Mouse (Mus musculus): ENCODE measurements around the gene Spry2. TPM values are rescaled to one million over a fixed set of nuclear protein-coding genes. Genes with fewer than 3 reads are reported as not detected.

Spry2 gene
- total RNA-seq (2021), result 10 to 100 TPM; 19.8 to 20.1 TPM
- long read RNA-seq, experiment 1, partial matches to known transcripts, result 0 of 4 reads
- long read RNA-seq, experiment 1, other reads (novel, unspliced or antisense), result 3 of 4 reads
- long read RNA-seq, experiment 2, partial matches to known transcripts, result 2 of 3 reads
- long read RNA-seq, experiment 2, other reads (novel, unspliced or antisense), result 0 of 3 reads

DNA sequence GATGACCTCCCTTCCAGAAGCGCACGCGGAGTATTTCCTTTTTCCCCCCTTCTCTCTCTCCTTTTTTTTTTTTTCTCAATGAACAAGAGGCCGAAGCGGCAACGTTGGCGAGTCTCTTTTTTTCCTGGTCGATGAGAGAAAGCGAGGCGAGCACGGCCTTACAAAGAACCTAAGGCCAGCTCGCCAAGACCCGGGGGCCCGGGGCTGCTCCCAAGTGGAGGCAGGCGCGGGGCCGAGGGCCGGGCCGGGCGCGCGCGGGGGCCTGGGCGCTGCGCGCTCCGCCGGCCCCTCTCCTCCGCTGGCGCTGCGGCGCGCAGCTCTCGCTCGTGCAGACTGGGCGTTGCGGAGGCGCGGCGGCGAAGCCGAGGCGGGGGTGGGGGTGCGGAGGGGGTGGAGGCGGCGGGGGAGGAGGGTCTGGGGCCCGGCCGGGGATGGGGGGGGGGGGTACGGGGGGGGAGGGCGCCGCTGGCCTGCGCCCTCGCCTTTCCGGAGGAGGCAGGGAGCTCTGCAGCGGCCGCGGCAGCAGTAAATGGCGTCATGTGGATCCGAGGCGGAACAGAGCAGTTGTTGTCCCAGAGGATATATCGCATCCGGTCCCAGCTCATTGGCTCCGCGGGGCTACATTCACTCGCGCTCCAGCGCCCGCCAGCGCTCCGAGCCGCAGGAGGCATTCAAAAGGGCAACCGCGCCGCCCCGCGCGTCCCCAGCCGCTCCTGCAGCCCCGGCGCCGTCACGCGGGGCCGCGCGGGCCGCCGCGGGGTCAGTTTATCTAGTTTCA lies at the start of gene Spry2:
Gene Spry2 (minus strand): TSS at position 29 of the 778 bp plus-strand sequence.
- peak; percentile 94 for DNase-seq

- no peak for DNase-seq
Observed at GRCm38 (mm10) chr14:105941353-105941752, 44.7 kb upstream of the Spry2 start.

DNA sequence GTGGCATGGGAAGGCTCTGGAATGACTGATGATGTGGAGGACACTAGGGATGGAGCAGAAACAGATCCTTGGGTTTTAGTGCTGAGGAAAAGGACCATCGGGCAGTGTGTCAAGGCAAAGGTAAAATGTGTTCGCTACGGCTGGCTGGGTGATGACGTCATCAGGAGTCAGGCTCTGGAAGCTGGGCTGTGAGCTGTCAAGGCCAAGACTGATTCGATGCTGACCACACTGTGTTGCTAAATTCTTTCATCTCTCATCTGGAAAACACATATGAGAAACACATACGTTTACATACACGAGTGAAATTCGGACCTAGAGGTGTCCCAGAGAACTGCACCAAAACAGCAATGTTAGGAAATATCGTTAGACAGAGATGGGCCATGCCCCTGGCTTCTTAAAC lies 30.1 kb upstream of the Spry2 start:
- no peak for DNase-seq

DNA sequence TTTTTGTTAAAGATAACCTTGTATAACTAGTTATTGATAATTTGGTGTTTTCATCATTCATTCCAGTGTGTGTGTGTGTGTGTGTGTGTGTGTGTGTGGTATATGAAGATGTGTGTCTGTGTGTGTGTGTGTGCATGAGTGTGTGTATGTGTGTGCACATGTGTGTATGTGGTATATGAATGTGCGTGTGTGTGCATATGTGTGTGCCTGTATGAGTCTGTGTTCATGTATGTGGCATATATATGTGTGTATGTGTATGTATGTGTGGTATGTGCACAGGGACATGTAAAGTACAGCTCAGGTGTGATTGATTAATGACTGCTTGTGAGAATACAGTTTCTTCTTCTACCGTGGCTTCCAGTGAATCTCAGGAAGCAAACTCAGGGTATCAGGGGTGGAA lies 28.7 kb upstream of the Spry2 start:
- no peak for DNase-seq

- DNase-seq, result no peak
Observed at GRCm38 (mm10) chr14:105924712-105925111, 28.1 kb upstream of the Spry2 start.

- DNase-seq, result no peak
Observed at GRCm38 (mm10) chr14:105922874-105923273, 26.3 kb upstream of the Spry2 start.

- DNase-seq, result no peak
Observed at GRCm38 (mm10) chr14:105922427-105922826, 25.8 kb upstream of the Spry2 start.

DNA sequence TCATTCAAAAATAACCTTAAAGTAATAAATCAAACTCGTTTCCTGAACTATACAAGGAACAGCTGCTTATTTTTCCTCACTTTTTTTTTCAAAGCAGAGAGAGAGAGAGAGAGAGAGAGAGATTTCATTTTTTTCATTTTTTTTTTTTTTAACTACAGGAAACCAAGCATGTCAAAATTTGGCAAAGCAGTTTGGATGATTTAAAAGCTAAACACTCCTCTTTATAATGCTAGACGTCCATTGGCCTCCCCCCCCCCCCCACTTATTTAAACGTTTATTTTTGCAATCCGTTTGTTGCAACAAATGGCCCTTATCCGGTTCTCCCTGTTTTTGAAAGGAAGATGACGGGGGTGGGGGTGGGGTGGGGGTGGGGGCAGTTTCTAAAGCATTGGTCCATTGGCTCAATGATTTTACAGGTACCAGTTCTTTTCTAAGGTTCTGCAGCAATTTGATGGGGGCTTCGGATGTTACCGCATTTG lies 24.6 kb upstream of the Spry2 start:
- DNase-seq, result no peak

DNA sequence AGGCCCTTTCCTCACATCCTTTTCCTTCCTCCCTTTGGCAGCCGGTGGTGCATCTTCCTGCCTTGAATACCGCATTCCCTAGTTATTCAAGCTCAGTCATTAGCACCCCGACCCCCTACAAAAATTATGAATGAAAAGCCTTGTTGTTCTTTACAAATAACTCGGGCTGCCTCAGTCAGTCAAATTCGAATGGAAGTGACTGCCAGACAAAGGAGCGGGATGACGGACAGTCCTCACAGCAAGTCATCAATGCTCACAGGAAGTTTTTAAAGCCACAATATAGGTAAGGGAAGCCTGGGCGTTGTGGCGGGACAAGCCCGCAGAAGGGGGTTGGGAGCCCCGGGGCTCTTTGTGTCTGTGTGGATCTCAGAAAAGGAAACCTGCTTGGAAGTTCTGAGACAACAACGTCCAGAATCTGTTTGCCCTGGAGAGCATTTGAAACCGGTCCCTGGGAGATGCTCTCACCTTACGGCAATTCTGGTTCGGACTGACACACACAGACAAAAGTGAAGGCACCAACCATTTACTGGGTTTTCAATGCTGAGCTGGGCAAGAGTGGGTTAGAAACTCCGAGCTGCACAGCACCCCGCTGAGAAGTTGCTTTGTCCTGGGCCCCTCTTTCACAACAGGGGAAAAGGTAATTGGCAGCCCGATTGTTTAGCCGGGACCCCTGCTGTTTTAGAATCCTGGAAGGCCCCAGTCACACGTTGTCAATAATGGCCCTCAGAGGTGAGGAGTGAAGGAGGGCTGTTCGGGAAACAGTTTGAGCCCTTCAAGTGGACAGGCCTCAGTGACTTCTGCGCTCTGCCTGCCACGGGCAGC lies 24.0 kb upstream of the Spry2 start:
- DNase-seq, result no peak

DNA sequence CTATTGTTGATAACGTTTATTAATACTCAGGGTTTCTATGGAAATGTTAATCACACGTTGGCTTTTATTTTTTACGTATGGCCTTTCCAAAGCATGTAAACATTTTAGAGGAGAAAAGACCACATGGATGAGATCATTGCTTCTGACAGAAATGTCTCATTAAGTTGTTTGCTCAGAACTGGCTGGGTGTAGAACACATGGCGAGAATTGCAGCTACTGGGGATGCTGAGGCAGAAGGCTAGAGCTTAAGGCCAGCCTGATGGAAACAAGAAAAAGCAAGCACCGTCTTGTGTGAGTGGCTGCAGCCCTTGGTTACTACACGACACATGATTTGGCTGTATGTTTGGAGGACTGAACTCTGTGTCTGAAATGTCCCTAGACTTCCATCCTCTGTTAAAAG lies 10.6 kb upstream of the Spry2 start:
- no peak for DNase-seq

GRCm38 (mm10) chr14:105905935-105906334 lies 9.3 kb upstream of the Spry2 start:
- DNase-seq, result no peak

DNA sequence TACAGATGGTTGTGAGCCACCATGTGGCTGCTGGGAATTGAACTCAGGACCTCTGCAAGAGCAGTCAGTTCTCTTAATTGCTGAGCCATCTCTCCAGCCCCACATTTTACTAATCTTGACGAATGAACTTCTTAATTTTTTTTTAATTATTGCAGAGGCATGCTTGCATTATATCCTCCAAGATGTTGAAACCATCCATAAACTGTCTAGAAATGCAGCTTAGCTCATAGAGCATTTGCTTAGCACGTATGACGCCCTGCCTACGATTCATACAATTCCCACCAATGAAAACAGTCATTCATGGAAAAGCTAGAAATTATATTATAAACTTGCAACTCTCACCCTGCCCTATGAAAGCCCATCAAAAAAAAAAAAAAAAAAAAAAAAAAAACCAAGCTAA lies 8.9 kb upstream of the Spry2 start:
- DNase-seq, result no peak

DNA sequence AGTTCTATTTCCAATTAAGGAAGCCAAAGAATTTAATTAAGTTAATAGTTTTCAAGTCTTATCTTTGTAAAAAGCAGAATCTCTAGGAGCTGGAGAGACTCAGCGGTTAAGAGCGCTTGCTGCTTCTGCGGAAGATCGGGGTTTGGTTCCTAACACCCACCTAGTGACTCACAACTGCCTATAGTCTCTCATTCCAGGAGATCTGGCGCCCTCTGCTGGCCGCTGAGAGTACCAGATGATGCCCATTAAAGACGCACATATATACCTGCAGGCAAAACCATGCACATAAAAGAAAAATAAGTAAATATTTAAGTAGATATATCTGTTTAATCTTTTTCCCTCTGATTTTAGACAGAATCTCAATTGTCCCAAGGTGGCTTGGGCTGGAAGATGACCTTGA lies 6.2 kb upstream of the Spry2 start:
- no peak for DNase-seq

GRCm38 (mm10) chr14:105900841-105901240 lies 4.2 kb upstream of the Spry2 start:
- no peak for DNase-seq

GRCm38 (mm10) chr14:105899116-105899515 lies 2.5 kb upstream of the Spry2 start:
- no peak for DNase-seq

DNA sequence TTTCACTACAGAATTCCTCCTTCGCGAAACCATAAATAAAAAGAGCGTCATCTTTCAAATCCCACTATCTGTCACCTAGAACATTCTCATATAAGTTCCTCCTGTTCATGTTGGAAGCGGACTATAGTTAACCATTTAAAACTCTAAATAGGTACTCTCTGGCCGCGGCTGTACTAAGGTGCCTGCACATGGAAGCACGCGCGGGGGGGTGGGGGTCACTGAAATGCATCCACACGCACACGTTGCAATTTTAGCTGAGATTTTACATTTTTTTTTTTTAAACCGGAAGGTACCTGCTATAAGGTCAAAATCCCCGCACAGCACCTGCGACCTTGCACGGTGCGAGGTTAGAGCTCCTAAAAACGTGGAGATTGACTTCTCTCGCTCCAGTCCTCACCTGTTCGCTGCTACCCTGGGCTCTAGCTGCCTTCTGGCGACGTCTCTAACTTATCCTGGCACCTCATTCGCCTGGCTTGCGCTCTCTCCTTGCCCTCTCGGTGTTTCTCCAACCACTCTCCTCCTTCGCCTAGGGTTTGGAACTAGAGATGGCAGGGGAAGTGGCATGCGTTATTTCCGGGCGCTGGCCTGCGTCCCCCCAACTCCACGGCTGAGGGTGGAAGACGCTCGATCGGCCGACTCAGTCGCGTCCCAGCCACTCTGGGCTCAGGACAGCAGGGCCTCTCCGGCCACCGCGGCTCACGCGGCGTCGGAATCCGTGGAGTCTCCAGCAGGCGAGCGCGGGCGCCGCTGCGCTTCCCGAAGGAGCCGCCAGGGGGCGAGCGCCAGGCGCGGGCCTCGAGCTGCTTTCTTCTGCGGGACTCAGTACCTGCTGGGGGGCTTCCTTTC lies 1.9 kb upstream of the Spry2 start:
- peak; percentile 88 for DNase-seq

GRCm38 (mm10) chr14:105897569-105898101 lies 1.0 kb upstream of the Spry2 start:
- DNase-seq, result peak; percentile 67

GRCm38 (mm10) chr14:105895961-105896651 lies 513 bp downstream of the Spry2 start:
- peak; percentile 52 for DNase-seq

GRCm38 (mm10) chr14:105894971-105895873 lies 1.4 kb downstream of the Spry2 start:
- DNase-seq, result peak; percentile 47

DNA sequence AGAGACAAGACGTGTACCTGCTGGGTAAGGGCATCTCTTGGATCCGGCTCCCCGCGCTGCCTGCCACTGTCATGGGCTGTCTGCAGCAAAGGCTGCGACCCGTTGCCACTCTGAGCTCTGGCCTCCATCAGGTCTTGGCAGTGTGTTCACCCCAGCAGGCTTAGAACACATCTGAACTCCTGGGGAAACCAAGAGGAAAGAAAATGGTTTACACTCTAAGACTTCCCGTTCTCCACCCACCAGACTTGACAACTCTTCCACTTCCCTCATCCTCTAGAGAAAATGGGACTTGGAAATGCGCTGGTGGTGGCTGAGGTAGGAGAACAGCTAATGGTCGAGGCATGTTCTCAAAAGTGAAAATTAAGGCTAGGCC lies 3.0 kb downstream of the Spry2 start:
- DNase-seq, result no peak

Data from gastrocnemius, postnatal 25 days (tissue).